Comparison of ENCODE assay signal across 10 mouse cellular contexts in genomic region chr7:38251494-38252216, GRCm38 (mm10). TPM values are rescaled to one million over a fixed set of nuclear protein-coding genes. Genes with fewer than 3 reads are reported as not detected.
DNase-seq lines count a peak whose midpoint lies in the region; ATAC-seq lines count a peak whose summit lies in the region.
"Had no signal": no experiment of that assay in that cellular context is flagged by ENCODE, and none has a peak within 500 bp of the region (broad histone marks: within the 10 kb centered on the region; RNA-seq: fewer than 3 reads in every experiment).

No protein-coding gene starts in this region.

- H3K9ac ChIP-seq in heart, embryonic 16.5 days (ENCODE audit: low read length): no peak overlapping the region
- H3K9ac ChIP-seq in midbrain, embryonic 16.5 days (ENCODE audit: low read depth, low read length): no peak overlapping the region
- H3K9ac ChIP-seq in midbrain, embryonic 15.5 days: no peak overlapping the region
- 0 out of 2 replicates have a peak overlapping the region, but pooled peaks have one; percentile 29 for H3K9ac ChIP-seq in hindbrain, embryonic 16.5 days (ENCODE audit: low read depth, low read length)
- H3K9ac ChIP-seq: liver, postnatal 0 days had no signal

- H3K27ac ChIP-seq in heart, embryonic 16.5 days (ENCODE audit: low read length): peak overlapping the region; percentile 33
- no peak overlapping the region for H3K27ac ChIP-seq in midbrain, embryonic 16.5 days (ENCODE audit: low read length)
- H3K27ac ChIP-seq in midbrain, embryonic 15.5 days: no peak overlapping the region
- H3K27ac ChIP-seq in hindbrain, embryonic 16.5 days (ENCODE audit: low read depth, low read length): 0 out of 2 replicates have a peak overlapping the region, but pooled peaks have one; percentile 34

- intact Hi-C loops in heart, postnatal 25 days (cut with DNase I): no loop called here

- 0 out of 2 replicates have a peak, but pooled peaks have one; percentile 37 for ATAC-seq in heart, embryonic 16.5 days (replicated peaks; ENCODE audit: extremely low read depth, insufficient read depth, low FRiP score)
- ATAC-seq in midbrain, embryonic 16.5 days: 0 out of 2 replicates have a peak, but pooled peaks have one; percentile 25
- no peak for ATAC-seq in midbrain, embryonic 15.5 days (replicated peaks)
- peak; percentile 56 for ATAC-seq in hindbrain, embryonic 16.5 days
- ATAC-seq in megakaryocyte progenitor cell, adult 5-6 weeks (replicated peaks; ENCODE audit: poor library complexity): no peak
- ATAC-seq: liver, postnatal 0 days had no signal

- H3K4me3 ChIP-seq in heart, embryonic 16.5 days (ENCODE audit: low read length): no peak overlapping the region
- no peak overlapping the region for H3K4me3 ChIP-seq in midbrain, embryonic 16.5 days (ENCODE audit: low read depth, low read length)
- H3K4me3 ChIP-seq in midbrain, embryonic 15.5 days: no peak overlapping the region
- H3K4me3 ChIP-seq in hindbrain, embryonic 16.5 days (ENCODE audit: low read length): no peak overlapping the region

- no peaks in the 10 kb centered on the region for H3K9me3 ChIP-seq in heart, embryonic 16.5 days (replicated peaks; ENCODE audit: control insufficient read depth, low read length)
- no peaks in the 10 kb centered on the region for H3K9me3 ChIP-seq in midbrain, embryonic 16.5 days (replicated peaks; ENCODE audit: control insufficient read depth, low read length, poor library complexity, severe bottlenecking)
- no peaks in the 10 kb centered on the region for H3K9me3 ChIP-seq in midbrain, embryonic 15.5 days
- H3K9me3 ChIP-seq in hindbrain, embryonic 16.5 days (ENCODE audit: control insufficient read depth, low read length): no peaks in the 10 kb centered on the region
- H3K9me3 ChIP-seq: G1E had no signal

- H3K4me1 ChIP-seq in heart, embryonic 16.5 days (ENCODE audit: control insufficient read depth, insufficient read depth, low read length): peaks cover 3% of the 10 kb centered on the region; the same call in 1 of the 2 replicates
- H3K4me1 ChIP-seq in midbrain, embryonic 16.5 days (ENCODE audit: control insufficient read depth, insufficient read depth, low read length): no peaks in the 10 kb centered on the region
- H3K4me1 ChIP-seq in midbrain, embryonic 15.5 days: no peaks in the 10 kb centered on the region
- peaks cover 3% of the 10 kb centered on the region; the same call in 1 of the 2 replicates for H3K4me1 ChIP-seq in hindbrain, embryonic 16.5 days (ENCODE audit: control insufficient read depth, insufficient read depth, low read depth, low read length)

- DNase-seq in heart, postnatal 25 days (ENCODE audit: low spot score): no peak
- DNase-seq in adipocyte (ENCODE audit: low spot score): peak; percentile 58
- DNase-seq in frontal cortex, postnatal 25 days (ENCODE audit: low spot score in 2 of 2): no peak
- DNase-seq: liver, postnatal 0 days had no signal

- no peaks in the 10 kb centered on the region for H3K27me3 ChIP-seq in heart, embryonic 16.5 days (ENCODE audit: control insufficient read depth, insufficient read depth, low read length)
- no peaks in the 10 kb centered on the region for H3K27me3 ChIP-seq in midbrain, embryonic 16.5 days (ENCODE audit: control insufficient read depth, insufficient read depth, low read depth, low read length)
- no peaks in the 10 kb centered on the region for H3K27me3 ChIP-seq in midbrain, embryonic 15.5 days (replicated peaks)
- H3K27me3 ChIP-seq in hindbrain, embryonic 16.5 days (replicated peaks; ENCODE audit: control insufficient read depth, insufficient read depth, low read length): no peaks in the 10 kb centered on the region

- no peak overlapping the region for H3K4me2 ChIP-seq in heart, embryonic 16.5 days (ENCODE audit: low read depth, low read length)
- H3K4me2 ChIP-seq in midbrain, embryonic 16.5 days (ENCODE audit: low read length): no peak overlapping the region
- H3K4me2 ChIP-seq in midbrain, embryonic 15.5 days: no peak overlapping the region
- no peak overlapping the region for H3K4me2 ChIP-seq in hindbrain, embryonic 16.5 days (ENCODE audit: low read length)

- H3K36me3 ChIP-seq in heart, embryonic 16.5 days (ENCODE audit: control insufficient read depth, insufficient read depth): no peaks in the 10 kb centered on the region
- no peaks in the 10 kb centered on the region for H3K36me3 ChIP-seq in midbrain, embryonic 16.5 days (ENCODE audit: control insufficient read depth, insufficient read depth, low read length)
- no peaks in the 10 kb centered on the region for H3K36me3 ChIP-seq in midbrain, embryonic 15.5 days (replicated peaks)
- H3K36me3 ChIP-seq in hindbrain, embryonic 16.5 days (ENCODE audit: control insufficient read depth, insufficient read depth, low read length): no peaks in the 10 kb centered on the region
- H3K36me3 ChIP-seq: G1E had no signal

- 32% methylated on average over 5 of the region's 5 CpGs for WGBS in heart, embryonic 16.5 days
- WGBS in midbrain, embryonic 16.5 days: 57% methylated on average over 5 of the region's 5 CpGs
- 51% methylated on average over 5 of the region's 5 CpGs for WGBS in midbrain, embryonic 15.5 days
- 41% methylated on average over 5 of the region's 5 CpGs for WGBS in hindbrain, embryonic 16.5 days

RNA-seq across cellular contexts. Expression of gene Pop4, which starts 19.6 kb away (rescaled TPM):
- 37.3 and 41.2 TPM in 2 replicates for polyA plus RNA-seq in heart, embryonic 16.5 days (2015; fragmentation: Nextera tagmentation; extraction: Ambion mirVana)
- total RNA-seq in heart, postnatal 25 days (2021): 10 to 100 TPM; 11.7 to 12.5 TPM
- polyA plus RNA-seq in midbrain, embryonic 16.5 days (2015; fragmentation: Nextera tagmentation; extraction: Ambion mirVana): 76.0 and 78.2 TPM in 2 replicates
- 74.5 and 77.4 TPM in 2 replicates for polyA plus RNA-seq in midbrain, embryonic 15.5 days (2015; fragmentation: Nextera tagmentation; extraction: Ambion mirVana)
- polyA plus RNA-seq in hindbrain, embryonic 16.5 days (2015; fragmentation: Nextera tagmentation; extraction: Ambion mirVana): 74.4 and 75.2 TPM in 2 replicates
- total RNA-seq in megakaryocyte progenitor cell, adult 5-6 weeks (2015): 37.3 and 43.8 TPM in 2 replicates
- 42.7 and 45.3 TPM in 2 replicates for total RNA-seq in megakaryocyte progenitor cell, adult 5-6 weeks (2017)

RNA-seq across cellular contexts. Expression of gene Plekhf1, which starts 23.8 kb away (rescaled TPM):
- 7.3 and 7.7 TPM in 2 replicates for polyA plus RNA-seq in heart, embryonic 16.5 days (2015; fragmentation: Nextera tagmentation; extraction: Ambion mirVana)
- total RNA-seq in heart, postnatal 25 days (2021): 1 to 10 TPM; 9.5 to 9.9 TPM
- 0.26 and 0.49 TPM in 2 replicates for polyA plus RNA-seq in midbrain, embryonic 16.5 days (2015; fragmentation: Nextera tagmentation; extraction: Ambion mirVana)
- 0.48 and 0.72 TPM in 2 replicates for polyA plus RNA-seq in midbrain, embryonic 15.5 days (2015; fragmentation: Nextera tagmentation; extraction: Ambion mirVana)
- polyA plus RNA-seq in hindbrain, embryonic 16.5 days (2015; fragmentation: Nextera tagmentation; extraction: Ambion mirVana): 0.79 and 1.2 TPM in 2 replicates
- total RNA-seq in megakaryocyte progenitor cell, adult 5-6 weeks (2015): 0.56 and 0.94 TPM in 2 replicates
- total RNA-seq in megakaryocyte progenitor cell, adult 5-6 weeks (2017): 0.46 and 1.1 TPM in 2 replicates

Comparison
In these comparisons a context has a peak if more than half of its experiments do, and no peak if none do; other contexts are left out.
1. ATAC-seq: peak in heart, embryonic 16.5 days (single experiment), midbrain, embryonic 16.5 days (single experiment) and hindbrain, embryonic 16.5 days (single experiment); none in midbrain, embryonic 15.5 days (single experiment) and megakaryocyte progenitor cell, adult 5-6 weeks (single experiment).
2. H3K27ac ChIP-seq: peak in heart, embryonic 16.5 days (single experiment) and hindbrain, embryonic 16.5 days (single experiment); none in midbrain, embryonic 16.5 days (single experiment) and midbrain, embryonic 15.5 days (single experiment).